Mouse (Mus musculus): ENCODE measurements around the gene Dusp27.

Gene Dusp27

GRCm38 (mm10) chr1:166104858-166105257, 22.9 kb downstream of the Dusp27 start:
- DNase-seq (ENCODE audit: low read depth, low spot score): no peak

- DNase-seq (ENCODE audit: low read depth, low spot score): no peak
These were observed 24.7 kb downstream of the Dusp27 start for GRCm38 (mm10) chr1:166102920-166103608.

GRCm38 (mm10) chr1:166098120-166098519, 29.6 kb downstream of the Dusp27 start:
- no peak for DNase-seq (ENCODE audit: low read depth, low spot score)

- DNase-seq (ENCODE audit: low read depth, low spot score): no peak
These were observed 33.3 kb downstream of the Dusp27 start for GRCm38 (mm10) chr1:166094462-166094861.

- no peak for DNase-seq (ENCODE audit: low read depth, low spot score)
These were observed 37.4 kb downstream of the Dusp27 start for GRCm38 (mm10) chr1:166090306-166090705.

GRCm38 (mm10) chr1:166089739-166090138, 38.0 kb downstream of the Dusp27 start:
- no peak for DNase-seq (ENCODE audit: low read depth, low spot score)

GRCm38 (mm10) chr1:166089337-166089736, 38.4 kb downstream of the Dusp27 start:
- no peak for DNase-seq (ENCODE audit: low read depth, low spot score)

GRCm38 (mm10) chr1:166088446-166089170, 39.1 kb downstream of the Dusp27 start:
- no peak for DNase-seq (ENCODE audit: low read depth, low spot score)

- no peak for DNase-seq (ENCODE audit: low read depth, low spot score)
These were observed 50.5 kb downstream of the Dusp27 start for GRCm38 (mm10) chr1:166077052-166077735.

- DNase-seq (ENCODE audit: low read depth, low spot score): no peak
These were observed 59.8 kb downstream of the Dusp27 start for GRCm38 (mm10) chr1:166067856-166068440.

- no peak for DNase-seq (ENCODE audit: low read depth, low spot score)
These were observed 63.9 kb downstream of the Dusp27 start for GRCm38 (mm10) chr1:166063870-166064269.

- no peak for DNase-seq (ENCODE audit: low read depth, low spot score)
These were observed 66.2 kb downstream of the Dusp27 start for GRCm38 (mm10) chr1:166061532-166061931.

- DNase-seq (ENCODE audit: low read depth, low spot score): no peak
These were observed 67.3 kb downstream of the Dusp27 start for GRCm38 (mm10) chr1:166060406-166060805.

GRCm38 (mm10) chr1:166056098-166056756, 71.5 kb downstream of the Dusp27 start:
- DNase-seq (ENCODE audit: low read depth, low spot score): no peak

GRCm38 (mm10) chr1:166053285-166053955, 74.3 kb downstream of the Dusp27 start:
- DNase-seq (ENCODE audit: low read depth, low spot score): no peak

- no peak for DNase-seq (ENCODE audit: low read depth, low spot score)
These were observed 78.5 kb downstream of the Dusp27 start for GRCm38 (mm10) chr1:166049046-166049827.

- DNase-seq (ENCODE audit: low read depth, low spot score): no peak
These were observed 79.4 kb downstream of the Dusp27 start for GRCm38 (mm10) chr1:166048230-166048911.

All from telencephalon, adult 2 months (tissue).